Mouse (Mus musculus): ENCODE measurements around the gene Acadm.
A peak's percentile ranks its signal among the peaks of the same experiment; 100 is the strongest.

Gene Acadm

GRCm38 (mm10) chr3:153897216-153897615, 47.2 kb downstream of the Acadm start:
- peak; percentile 42 for DNase-seq

- peak; percentile 71 for DNase-seq
Measured at GRCm38 (mm10) chr3:153895454-153895853, 49.0 kb downstream of the Acadm start.

- DNase-seq, result no peak
Measured at GRCm38 (mm10) chr3:153889188-153889781, 55.1 kb downstream of the Acadm start.

GRCm38 (mm10) chr3:153888141-153888540, 56.3 kb downstream of the Acadm start:
- no peak for DNase-seq

GRCm38 (mm10) chr3:153886296-153886695, 58.1 kb downstream of the Acadm start:
- peak; percentile 29 for DNase-seq

Measured in thymus, postnatal 4 days (tissue).